Mouse (Mus musculus) hindbrain, embryonic 15.5 days (tissue): ENCODE data around the gene Gm266. TPM values are rescaled to one million over a fixed set of nuclear protein-coding genes. Genes with fewer than 3 reads are reported as not detected.

ENCODE experiments used
- ATAC-seq: fragments of 200-750 bp; cut with Nextera tagmentation; 2 replicates; pipeline ENCODE4 v1.8.0; 2017; ENCODE audit warnings: low read depth, moderate number of reproducible peaks, moderate TSS enrichment; ENCODE audit not compliant: low FRiP score
- H3K27ac ChIP-seq: fragments of 300-500 bp; sonication (generic); replicated peaks from 2 replicates; pipeline ENCODE4 v1.5.1; 2015; ENCODE audit warnings: mild to moderate bottlenecking, inconsistent platforms
- H3K27me3 ChIP-seq: fragments of 300-500 bp; sonication (generic); 2 replicates; pipeline ENCODE4 v1.6.1; 2015; ENCODE audit warnings: control low read depth, inconsistent platforms
- H3K36me3 ChIP-seq: fragments of 300-500 bp; sonication (generic); 2 replicates; pipeline ENCODE4 v1.6.1; 2015; ENCODE audit warnings: control low read depth, inconsistent platforms
- H3K4me1 ChIP-seq: fragments of 300-500 bp; sonication (generic); replicated peaks from 2 replicates; pipeline ENCODE4 v1.6.1; 2015; ENCODE audit warnings: control low read depth, inconsistent platforms
- H3K4me2 ChIP-seq: fragments of 300-500 bp; sonication (generic); 2 replicates; pipeline ENCODE4 v1.6.1; 2015; ENCODE audit warnings: moderate library complexity, mild to moderate bottlenecking, inconsistent platforms
- H3K4me3 ChIP-seq: fragments of 300-500 bp; sonication (generic); 2 replicates; pipeline ENCODE4 v1.5.1; 2015; ENCODE audit warnings: mild to moderate bottlenecking, inconsistent platforms
- H3K9ac ChIP-seq: fragments of 300-500 bp; sonication (generic); 2 replicates; pipeline ENCODE4 v1.6.1; 2015; ENCODE audit warnings: inconsistent platforms
- H3K9me3 ChIP-seq: fragments of 300-500 bp; sonication (generic); 2 replicates; pipeline ENCODE4 v1.6.1; 2016; ENCODE audit warnings: control low read depth, inconsistent platforms
- WGBS: fragments of 180-500 bp; shearing (Covaris S2); methylation state at CpG from one replicate; pipeline ENCODE4 v1.1.7; 2015; 5-methylcytosine and 5-hydroxymethylcytosine counted together
- polyA plus RNA-seq: library from polyadenylated mRNA; unstranded; fragments of >200 nt; fragmentation: Nextera tagmentation; extraction: Ambion mirVana; gene quantifications from 2 replicates; pipeline ENCODE4 v1.2.1, GENCODE M21; 2015

The Gm266 gene
- polyA plus RNA-seq, 1 experiment from 2014 or later, result 3.4 TPM

- Histone ChIP-seq H3K9ac (no peak overlapping the region), H3K27ac (peak overlapping the region; percentile 77; the same call in 1 of the 2 replicates), H3K9me3 (no peaks in the 10 kb centered on the region; the same call in 1 of the 2 replicates), H3K4me2 (no peak overlapping the region), H3K4me3 (no peak overlapping the region), H3K36me3 (no peaks in the 10 kb centered on the region), H3K27me3 (no peaks in the 10 kb centered on the region), H3K4me1 (peaks cover 15% of the 10 kb centered on the region)
- peak; percentile 73; the same call in 1 of the 2 replicates for ATAC-seq
- 41% methylated on average over 5 of the region's 5 CpGs for WGBS
Observed at GRCm38 (mm10) chr12:111499617-111500016, 14.0 kb upstream of the Gm266 start.

DNA sequence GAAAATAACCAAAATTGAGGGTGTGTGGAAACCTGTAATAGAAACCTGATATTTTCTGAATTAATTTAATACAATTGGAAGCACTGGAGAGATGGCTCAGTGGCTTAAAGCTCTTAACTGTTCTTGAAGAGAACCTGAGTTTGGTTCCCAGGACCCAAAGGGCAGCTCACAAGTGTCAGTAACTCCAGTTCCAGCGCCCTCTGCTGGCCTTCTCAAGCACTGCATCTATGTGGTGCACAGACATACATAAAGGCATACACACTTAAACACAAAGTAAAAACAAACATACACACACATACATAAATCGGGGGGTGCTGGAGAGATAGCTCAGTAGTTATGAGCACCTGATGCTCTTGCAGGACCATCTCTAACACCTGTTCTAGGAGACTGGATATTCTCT is 11.5 kb upstream of the Gm266 start:
- Histone ChIP-seq H3K4me2 (no peak overlapping the region), H3K4me1 (peaks cover 8% of the 10 kb centered on the region), H3K27ac (no peak overlapping the region), H3K27me3 (no peaks in the 10 kb centered on the region), H3K9ac (no peak overlapping the region), H3K36me3 (no peaks in the 10 kb centered on the region), H3K4me3 (no peak overlapping the region), H3K9me3 (no peaks in the 10 kb centered on the region)
- no peak for ATAC-seq
- 54% methylated on average over 2 of the region's 2 CpGs for WGBS

DNA sequence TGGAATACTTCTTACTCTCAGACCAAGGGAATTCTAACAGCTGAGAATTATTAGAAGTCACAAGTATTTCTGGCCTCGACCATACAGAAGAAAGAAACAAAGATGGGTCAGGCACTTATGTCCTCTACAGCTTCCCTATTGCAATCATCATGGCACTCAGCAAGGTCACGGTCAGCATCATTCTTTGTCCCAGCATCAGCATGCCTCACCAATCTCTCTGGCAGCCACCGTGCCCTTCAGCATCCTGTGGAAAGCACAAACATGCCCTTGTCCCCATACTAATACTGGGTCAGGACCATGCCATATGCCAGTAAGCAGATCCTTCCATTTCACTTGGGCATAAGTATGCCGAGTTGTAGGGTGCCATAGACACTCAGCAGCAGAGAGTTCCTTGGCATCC is 9.3 kb upstream of the Gm266 start:
- H3K27ac ChIP-seq, result no peak overlapping the region
- WGBS, result 75% methylated on average over 4 of the region's 4 CpGs
- no peaks in the 10 kb centered on the region for H3K27me3 ChIP-seq
- no peak overlapping the region for H3K9ac ChIP-seq
- no peaks in the 10 kb centered on the region for H3K4me1 ChIP-seq
- H3K36me3 ChIP-seq, result no peaks in the 10 kb centered on the region
- ATAC-seq, result no peak
- no peak overlapping the region for H3K4me2 ChIP-seq
- no peaks in the 10 kb centered on the region for H3K9me3 ChIP-seq
- no peak overlapping the region for H3K4me3 ChIP-seq

GRCm38 (mm10) chr12:111489261-111489865 is 3.7 kb upstream of the Gm266 start:
- ATAC-seq, result no peak
- Histone ChIP-seq H3K4me1 (peaks cover 18% of the 10 kb centered on the region), H3K27ac (no peak overlapping the region), H3K4me3 (no peak overlapping the region), H3K27me3 (peaks cover 38% of the 10 kb centered on the region), H3K4me2 (no peak overlapping the region), H3K9ac (no peak overlapping the region), H3K36me3 (no peaks in the 10 kb centered on the region), H3K9me3 (no peaks in the 10 kb centered on the region)
- 68% methylated on average over 11 of the region's 11 CpGs for WGBS

DNA sequence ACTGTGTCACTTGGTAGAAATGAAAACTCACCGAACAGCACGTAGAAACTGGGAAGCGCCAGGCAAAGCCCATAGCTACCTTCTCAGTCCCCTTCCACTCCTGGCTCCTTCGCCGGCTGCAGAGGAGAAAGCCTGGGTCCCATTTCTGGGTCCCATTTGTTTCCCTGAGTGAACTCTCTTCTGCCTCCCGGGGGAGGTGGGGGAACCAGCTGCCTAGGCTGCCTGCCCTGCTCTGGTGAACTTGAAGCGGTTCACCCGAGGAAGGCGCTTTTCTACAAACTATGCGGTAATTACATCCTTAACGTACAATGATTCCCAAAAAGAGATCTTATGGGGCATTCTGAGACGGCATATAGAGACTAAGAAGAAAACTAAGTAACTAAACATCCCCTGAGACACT is 832 bp upstream of the Gm266 start:
- H3K27ac ChIP-seq, result no peak overlapping the region
- no peak overlapping the region for H3K9ac ChIP-seq
- peak overlapping the region; percentile 62 for H3K4me2 ChIP-seq
- H3K9me3 ChIP-seq, result no peaks in the 10 kb centered on the region
- H3K4me3 ChIP-seq, result peak overlapping the region; percentile 38; the same call in 1 of the 2 replicates
- H3K27me3 ChIP-seq, result peaks cover 52% of the 10 kb centered on the region
- H3K36me3 ChIP-seq, result no peaks in the 10 kb centered on the region
- peaks cover 18% of the 10 kb centered on the region for H3K4me1 ChIP-seq
- WGBS, result 6% methylated on average over 12 of the region's 12 CpGs
- no peak for ATAC-seq

DNA sequence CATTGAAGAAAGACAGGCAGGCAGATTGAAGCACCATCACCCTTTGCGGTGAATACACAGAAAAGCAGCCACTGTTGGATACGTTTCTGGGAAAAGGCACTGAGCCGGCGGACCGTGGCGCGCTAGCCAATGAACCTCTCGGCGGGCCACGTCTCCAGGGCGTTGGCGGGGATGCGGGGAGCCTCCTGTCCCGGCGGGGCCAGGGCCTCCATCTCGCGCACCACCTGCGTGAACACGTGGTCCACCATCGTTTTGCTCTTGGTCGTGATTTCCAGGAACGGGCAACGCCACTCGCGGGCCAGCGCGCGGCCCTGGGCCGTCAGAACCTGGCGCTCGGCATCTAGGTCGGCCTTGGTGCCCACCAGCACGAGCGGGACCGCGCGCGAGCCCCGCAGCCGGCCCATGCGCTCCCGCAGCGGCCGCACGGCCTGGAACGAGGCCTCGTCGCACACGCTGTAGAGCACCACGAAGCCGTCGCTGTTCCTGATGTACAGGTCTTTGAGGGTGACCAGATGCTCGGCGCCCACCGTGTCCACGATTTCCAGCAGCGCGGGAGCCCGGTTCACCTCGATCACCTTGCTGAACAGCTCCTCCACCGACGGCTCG is 474 bp downstream of the Gm266 start:
- WGBS, result under 1% methylated on average over 63 of the region's 63 CpGs
- Histone ChIP-seq H3K9me3 (no peaks in the 10 kb centered on the region), H3K27ac (no peak overlapping the region), H3K27me3 (peaks cover 52% of the 10 kb centered on the region), H3K4me2 (peak overlapping the region; percentile 62), H3K9ac (0 out of 2 replicates have a peak overlapping the region, but pooled peaks have one; percentile 13), H3K36me3 (no peaks in the 10 kb centered on the region), H3K4me1 (peaks cover 23% of the 10 kb centered on the region), H3K4me3 (peak overlapping the region; percentile 38)
- ATAC-seq, result peak; percentile 56; the same call in 1 of the 2 replicates

- Histone ChIP-seq H3K4me2 (no peak overlapping the region), H3K27ac (no peak overlapping the region), H3K27me3 (peaks cover 20% of the 10 kb centered on the region), H3K36me3 (no peaks in the 10 kb centered on the region), H3K9me3 (no peaks in the 10 kb centered on the region), H3K4me3 (no peak overlapping the region), H3K4me1 (peaks cover 6% of the 10 kb centered on the region), H3K9ac (no peak overlapping the region)
- WGBS, result 62% methylated on average over 2 of the region's 2 CpGs
- ATAC-seq, result no peak
Observed at GRCm38 (mm10) chr12:111479917-111480316, 5.7 kb downstream of the Gm266 start.

- no peak overlapping the region for H3K4me3 ChIP-seq
- ATAC-seq, result no peak
- peaks cover 10% of the 10 kb centered on the region; the same call in 1 of the 2 replicates for H3K27me3 ChIP-seq
- H3K36me3 ChIP-seq, result no peaks in the 10 kb centered on the region
- peaks cover 5% of the 10 kb centered on the region; the same call in 1 of the 2 replicates for H3K4me1 ChIP-seq
- no peaks in the 10 kb centered on the region for H3K9me3 ChIP-seq
- WGBS, result 68% methylated on average over 5 of the region's 5 CpGs
- no peak overlapping the region for H3K9ac ChIP-seq
- H3K4me2 ChIP-seq, result no peak overlapping the region
- no peak overlapping the region for H3K27ac ChIP-seq
Observed at GRCm38 (mm10) chr12:111478924-111479323, 6.7 kb downstream of the Gm266 start.

GRCm38 (mm10) chr12:111474893-111475643 is 10.6 kb downstream of the Gm266 start:
- WGBS, result 58% methylated on average over 8 of the region's 8 CpGs
- no peak overlapping the region for H3K27ac ChIP-seq

GRCm38 (mm10) chr12:111474384-111474783 is 11.2 kb downstream of the Gm266 start:
- WGBS, result 94% methylated on average over 3 of the region's 3 CpGs
- H3K27ac ChIP-seq, result no peak overlapping the region
- no peaks in the 10 kb centered on the region for H3K27me3 ChIP-seq
- H3K36me3 ChIP-seq, result no peaks in the 10 kb centered on the region
- no peaks in the 10 kb centered on the region for H3K9me3 ChIP-seq
- no peak overlapping the region for H3K4me3 ChIP-seq
- no peak overlapping the region for H3K9ac ChIP-seq
- no peak for ATAC-seq
- H3K4me2 ChIP-seq, result no peak overlapping the region
- H3K4me1 ChIP-seq, result 0 out of 2 replicates have a peak, but pooled peaks cover 5% of the 10 kb centered on the region

More at GRCm38 (mm10) chr12:111474893-111475643, 10.6 kb downstream of the Gm266 start:
- H3K4me2 ChIP-seq, result no peak overlapping the region
- no peaks in the 10 kb centered on the region for H3K9me3 ChIP-seq
- ATAC-seq, result peak; percentile 63; the same call in 1 of the 2 replicates
- no peaks in the 10 kb centered on the region for H3K27me3 ChIP-seq
- H3K4me3 ChIP-seq, result no peak overlapping the region
- 0 out of 2 replicates have a peak, but pooled peaks cover 5% of the 10 kb centered on the region for H3K4me1 ChIP-seq
- H3K9ac ChIP-seq, result no peak overlapping the region
- no peaks in the 10 kb centered on the region for H3K36me3 ChIP-seq

DNA sequence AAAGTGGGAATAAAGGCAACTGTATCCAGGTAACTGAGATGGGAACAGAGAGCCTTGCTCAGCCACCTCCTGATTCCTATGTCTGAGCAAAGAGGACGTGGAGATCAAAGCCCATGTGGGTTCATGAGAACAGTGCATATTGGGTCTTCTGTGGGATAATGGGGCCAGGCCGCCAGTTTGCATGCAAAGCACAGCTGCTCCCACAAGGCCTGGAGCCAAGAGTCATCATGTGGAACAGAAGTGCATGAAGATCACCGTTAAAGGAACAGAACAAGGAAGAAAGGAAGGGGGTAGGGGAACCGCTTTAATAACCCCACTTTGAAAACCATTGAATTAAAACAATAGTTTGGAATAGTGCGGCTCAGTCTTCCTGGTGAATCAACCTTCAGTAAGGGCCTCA is 12.7 kb downstream of the Gm266 start:
- H3K9ac ChIP-seq, result no peak overlapping the region
- no peaks in the 10 kb centered on the region for H3K9me3 ChIP-seq
- H3K4me1 ChIP-seq, result 0 out of 2 replicates have a peak, but pooled peaks cover 5% of the 10 kb centered on the region
- 39% methylated on average over 5 of the region's 5 CpGs for WGBS
- H3K4me2 ChIP-seq, result no peak overlapping the region
- no peak overlapping the region for H3K4me3 ChIP-seq
- H3K36me3 ChIP-seq, result no peaks in the 10 kb centered on the region
- no peak overlapping the region for H3K27ac ChIP-seq
- no peak for ATAC-seq
- no peaks in the 10 kb centered on the region for H3K27me3 ChIP-seq

- H3K9ac ChIP-seq, result no peak overlapping the region
- H3K4me2 ChIP-seq, result no peak overlapping the region
- 88% methylated on average over 3 of the region's 3 CpGs for WGBS
- no peak for ATAC-seq
- H3K27me3 ChIP-seq, result no peaks in the 10 kb centered on the region
- H3K4me1 ChIP-seq, result 0 out of 2 replicates have a peak, but pooled peaks cover 5% of the 10 kb centered on the region
- H3K27ac ChIP-seq, result no peak overlapping the region
- H3K4me3 ChIP-seq, result no peak overlapping the region
- no peaks in the 10 kb centered on the region for H3K36me3 ChIP-seq
- H3K9me3 ChIP-seq, result no peaks in the 10 kb centered on the region
Observed at GRCm38 (mm10) chr12:111471721-111472120, 13.9 kb downstream of the Gm266 start.
